Mouse (Mus musculus) lung, postnatal 0 days (tissue): ENCODE measurements around the gene Cldn12. TPM values are rescaled to one million over a fixed set of nuclear protein-coding genes. Genes with fewer than 3 reads are reported as not detected.
A peak's percentile ranks its signal among the peaks of the same experiment; 100 is the strongest.

ENCODE experiments used
- ATAC-seq: fragments of 200-750 bp; cut with Nextera tagmentation; 2 replicates; pipeline ENCODE4 v1.8.0; 2017; ENCODE audit warnings: moderate library complexity
- DNase-seq: peaks from one replicate; pipeline ENCODE4 v3.0.0-alpha.2; 2016; ENCODE audit warnings: low spot score
- H3K27ac ChIP-seq: fragments of 300-500 bp; sonication (generic); 2 replicates; pipeline ENCODE4 v1.5.1; 2014; ENCODE audit warnings: antibody characterized with exemption, mild to moderate bottlenecking, low read length, mixed read lengths
- H3K27me3 ChIP-seq: fragments of 300-500 bp; sonication (generic); replicated peaks from 2 replicates; pipeline ENCODE4 v1.6.1; 2014; ENCODE audit warnings: low read length, mixed read lengths; ENCODE audit not compliant: insufficient read depth
- H3K36me3 ChIP-seq: fragments of 300-500 bp; sonication (generic); 2 replicates; pipeline ENCODE4 v1.6.1; 2014; ENCODE audit warnings: low read length, mixed read lengths; ENCODE audit not compliant: insufficient read depth
- H3K4me1 ChIP-seq: fragments of 300-500 bp; sonication (generic); 2 replicates; pipeline ENCODE4 v1.6.1; 2014; ENCODE audit warnings: antibody characterized with exemption, low read depth, low read length, mixed read lengths; ENCODE audit not compliant: insufficient read depth
- H3K4me2 ChIP-seq: fragments of 300-500 bp; sonication (generic); replicated peaks from 2 replicates; pipeline ENCODE4 v1.6.1; 2014; ENCODE audit warnings: low read depth, mild to moderate bottlenecking, low read length, moderate library complexity, mixed read lengths
- H3K4me3 ChIP-seq: fragments of 300-500 bp; sonication (generic); 2 replicates; pipeline ENCODE4 v1.5.1; 2014; ENCODE audit warnings: low read depth, low read length
- H3K9ac ChIP-seq: fragments of 300-500 bp; sonication (generic); replicated peaks from 2 replicates; pipeline ENCODE4 v1.6.1; 2014; ENCODE audit warnings: low read depth, mild to moderate bottlenecking
- H3K9me3 ChIP-seq: fragments of 300-500 bp; sonication (generic); 2 replicates; pipeline ENCODE4 v1.6.1; 2016; ENCODE audit warnings: low read length, mixed read lengths
- CTCF ChIP-seq: IDR thresholded peaks from 2 replicates; pipeline ENCODE4 v1.5.1; 2016; ENCODE audit warnings: antibody characterized with exemption, mild to moderate bottlenecking
- EP300 ChIP-seq: IDR thresholded peaks from 2 replicates; pipeline ENCODE4 v1.6.1; 2016; ENCODE audit warnings: antibody characterized with exemption, mild to moderate bottlenecking, control low read depth
- WGBS: fragments of 180-500 bp; shearing (Covaris S2); extraction: QIAGEN DNeasy Blood & Tissue Kit; methylation state at CpG from one replicate; pipeline ENCODE4 v1.1.7; 2014; 5-methylcytosine and 5-hydroxymethylcytosine counted together
- polyA plus RNA-seq: library from polyadenylated mRNA; unstranded; fragments of >200 nt; fragmentation: Nextera tagmentation; extraction: Ambion mirVana; gene quantifications from 2 replicates; pipeline ENCODE4 v1.2.1, GENCODE M21; 2015

Gene Cldn12
- polyA plus RNA-seq, 1 experiment from 2014 or later = 12.8 TPM

GRCm38 (mm10) chr5:5551110-5551509 is 36.4 kb upstream of the Cldn12 start:
- no peaks in the 10 kb centered on the region for H3K9me3 ChIP-seq
- no peak overlapping the region for H3K4me2 ChIP-seq
- no peaks in the 10 kb centered on the region for H3K4me1 ChIP-seq
- peaks cover 4% of the 10 kb centered on the region; the same call in 1 of the 2 replicates for H3K36me3 ChIP-seq
- TF ChIP-seq CTCF (no peak), EP300 (no peak)
- DNase-seq = no peak
- 77% methylated on average over 1 of the region's 1 CpGs for WGBS
- H3K4me3 ChIP-seq = no peak overlapping the region
- H3K27ac ChIP-seq = no peak overlapping the region
- no peak overlapping the region for H3K9ac ChIP-seq
- H3K27me3 ChIP-seq = no peaks in the 10 kb centered on the region
- ATAC-seq = no peak

GRCm38 (mm10) chr5:5540385-5540784 is 25.6 kb upstream of the Cldn12 start:
- H3K9ac ChIP-seq = no peak overlapping the region
- no peaks in the 10 kb centered on the region for H3K9me3 ChIP-seq
- WGBS = 59% methylated on average over 3 of the region's 3 CpGs
- no peak overlapping the region for H3K27ac ChIP-seq
- H3K4me1 ChIP-seq = no peaks in the 10 kb centered on the region
- H3K4me3 ChIP-seq = no peak overlapping the region
- no peak overlapping the region for H3K4me2 ChIP-seq
- ATAC-seq = no peak
- H3K36me3 ChIP-seq = peaks cover 8% of the 10 kb centered on the region
- H3K27me3 ChIP-seq = no peaks in the 10 kb centered on the region
- TF ChIP-seq CTCF (no peak), EP300 (no peak)
- DNase-seq = no peak

GRCm38 (mm10) chr5:5539771-5540170 is 25.0 kb upstream of the Cldn12 start:
- no peak for DNase-seq
- TF ChIP-seq CTCF = no peak
- no peak for TF ChIP-seq EP300
- no peaks in the 10 kb centered on the region for H3K4me1 ChIP-seq
- ATAC-seq = no peak
- no peak overlapping the region for H3K4me2 ChIP-seq
- no peaks in the 10 kb centered on the region for H3K27me3 ChIP-seq
- no peak overlapping the region for H3K4me3 ChIP-seq
- no peaks in the 10 kb centered on the region for H3K9me3 ChIP-seq
- H3K36me3 ChIP-seq = peaks cover 8% of the 10 kb centered on the region
- H3K27ac ChIP-seq = no peak overlapping the region
- WGBS = 66% methylated on average over 3 of the region's 3 CpGs
- no peak overlapping the region for H3K9ac ChIP-seq

GRCm38 (mm10) chr5:5536131-5536530 is 21.4 kb upstream of the Cldn12 start:
- Histone ChIP-seq H3K9me3 (no peaks in the 10 kb centered on the region), H3K27me3 (no peaks in the 10 kb centered on the region), H3K4me2 (no peak overlapping the region), H3K4me1 (no peaks in the 10 kb centered on the region), H3K36me3 (no peaks in the 10 kb centered on the region), H3K27ac (no peak overlapping the region), H3K9ac (no peak overlapping the region), H3K4me3 (no peak overlapping the region)
- WGBS = 81% methylated on average over 1 of the region's 1 CpGs
- TF ChIP-seq CTCF (no peak), EP300 (no peak)
- ATAC-seq = no peak
- DNase-seq = no peak

GRCm38 (mm10) chr5:5533656-5534420 is 19.1 kb upstream of the Cldn12 start:
- no peak overlapping the region for H3K9ac ChIP-seq
- no peaks in the 10 kb centered on the region for H3K9me3 ChIP-seq
- H3K4me1 ChIP-seq = no peaks in the 10 kb centered on the region
- DNase-seq (no peak), ATAC-seq (no peak)
- H3K36me3 ChIP-seq = no peaks in the 10 kb centered on the region
- H3K4me2 ChIP-seq = no peak overlapping the region
- no peaks in the 10 kb centered on the region for H3K27me3 ChIP-seq
- WGBS = 83% methylated on average over 3 of the region's 3 CpGs
- TF ChIP-seq EP300 = no peak
- no peak for TF ChIP-seq CTCF
- no peak overlapping the region for H3K4me3 ChIP-seq
- no peak overlapping the region for H3K27ac ChIP-seq

GRCm38 (mm10) chr5:5515411-5515810 is 653 bp upstream of the Cldn12 start:
- H3K4me3 ChIP-seq = no peak overlapping the region
- no peaks in the 10 kb centered on the region for H3K9me3 ChIP-seq
- no peaks in the 10 kb centered on the region for H3K27me3 ChIP-seq
- WGBS = 79% methylated on average over 5 of the region's 5 CpGs
- peak overlapping the region; percentile 86; the same call in 1 of the 2 replicates for H3K4me2 ChIP-seq
- DNase-seq = no peak
- H3K4me1 ChIP-seq = no peaks in the 10 kb centered on the region
- TF ChIP-seq CTCF (no peak), EP300 (no peak)
- 0 out of 2 replicates have a peak, but pooled peaks cover 5% of the 10 kb centered on the region for H3K36me3 ChIP-seq
- no peak for ATAC-seq
- H3K9ac ChIP-seq = no peak overlapping the region
- no peak overlapping the region for H3K27ac ChIP-seq
